Mouse (Mus musculus): Measurements from ENCODE around the gene Cbx2. TPM values are rescaled to one million over a fixed set of nuclear protein-coding genes. Genes with fewer than 3 reads are reported as not detected.

The Cbx2 gene
- polyA plus RNA-seq, 1 experiment = 2.1 TPM

DNA sequence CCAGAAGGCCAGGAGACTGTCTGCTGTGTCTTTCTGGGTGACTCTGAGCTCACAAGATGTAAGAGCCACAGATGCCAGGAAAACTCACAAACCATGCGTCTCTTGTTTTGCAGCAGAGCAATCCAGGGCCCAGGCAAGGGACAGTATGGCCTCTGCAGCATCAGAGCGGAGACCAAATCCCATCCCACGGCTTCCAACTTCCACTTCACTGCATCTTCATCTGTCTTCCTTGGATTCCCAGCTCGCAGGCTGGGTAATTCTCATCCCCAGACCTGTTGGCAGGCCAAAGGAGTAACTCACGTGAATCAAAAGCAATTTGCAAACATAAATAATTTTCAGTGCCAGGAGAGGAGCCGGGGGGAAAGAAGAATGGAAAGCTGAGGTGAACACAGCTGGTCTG is 50.2 kb downstream of the Cbx2 start:
- no peak overlapping the region for H3K27ac ChIP-seq (ENCODE audit: insufficient read depth, low read length)
- H3K4me1 ChIP-seq (ENCODE audit: control insufficient read depth, insufficient read depth, insufficient read length) = peaks cover 7% of the 10 kb centered on the region; the same call in 1 of the 2 replicates
- H3K27me3 ChIP-seq (ENCODE audit: control insufficient read depth, insufficient read depth, low read length) = no peaks in the 10 kb centered on the region
- no peaks in the 10 kb centered on the region for H3K36me3 ChIP-seq (ENCODE audit: control insufficient read depth, insufficient read depth, low read length)
- DNase-seq (ENCODE audit: low read depth in 1 of 2, low spot score in 2 of 2) = no peak
- H3K4me3 ChIP-seq (ENCODE audit: extremely low read depth, insufficient read depth, insufficient read length) = no peak overlapping the region
- WGBS = 83% methylated on average over 6 of the region's 6 CpGs
- TF ChIP-seq POLR2A (IDR thresholded peaks at IDR 0.05; ENCODE audit: low read depth, low read length) (no peak), CTCF (IDR thresholded peaks at IDR 0.05; ENCODE audit: extremely low read depth, insufficient read depth, insufficient read length, insufficient replicate concordance) (no peak)

- 62% methylated on average over 6 of the region's 6 CpGs for WGBS
- no peaks in the 10 kb centered on the region for H3K27me3 ChIP-seq (ENCODE audit: control insufficient read depth, insufficient read depth, low read length)
- no peaks in the 10 kb centered on the region for H3K36me3 ChIP-seq (ENCODE audit: control insufficient read depth, insufficient read depth, low read length)
- no peak for TF ChIP-seq CTCF (IDR thresholded peaks at IDR 0.05; ENCODE audit: extremely low read depth, insufficient read depth, insufficient read length, insufficient replicate concordance)
- TF ChIP-seq POLR2A (IDR thresholded peaks at IDR 0.05; ENCODE audit: low read depth, low read length) = no peak
- peaks cover 7% of the 10 kb centered on the region; the same call in 1 of the 2 replicates for H3K4me1 ChIP-seq (ENCODE audit: control insufficient read depth, insufficient read depth, insufficient read length)
- H3K27ac ChIP-seq (ENCODE audit: insufficient read depth, low read length) = no peak overlapping the region
- DNase-seq (ENCODE audit: low read depth in 1 of 2, low spot score in 2 of 2) = no peak
- no peak overlapping the region for H3K4me3 ChIP-seq (ENCODE audit: extremely low read depth, insufficient read depth, insufficient read length)
Observed at GRCm38 (mm10) chr11:119073876-119074433, 51.2 kb downstream of the Cbx2 start.

- Histone ChIP-seq H3K36me3 (ENCODE audit: control insufficient read depth, insufficient read depth, low read length) (peaks cover 13% of the 10 kb centered on the region), H3K4me1 (ENCODE audit: control insufficient read depth, insufficient read depth, insufficient read length) (peaks cover 7% of the 10 kb centered on the region), H3K27me3 (ENCODE audit: control insufficient read depth, insufficient read depth, low read length) (no peaks in the 10 kb centered on the region), H3K4me3 (ENCODE audit: extremely low read depth, insufficient read depth, insufficient read length) (no peak overlapping the region), H3K27ac (ENCODE audit: insufficient read depth, low read length) (peak overlapping the region; percentile 10; the same call in 1 of the 2 replicates)
- WGBS = 6% methylated on average over 5 of the region's 5 CpGs
- TF ChIP-seq POLR2A (IDR thresholded peaks at IDR 0.05; ENCODE audit: low read depth, low read length) = no peak
- no peak for TF ChIP-seq CTCF (IDR thresholded peaks at IDR 0.05; ENCODE audit: extremely low read depth, insufficient read depth, insufficient read length, insufficient replicate concordance)
- DNase-seq (ENCODE audit: low read depth in 1 of 2, low spot score in 2 of 2) = no peak
Observed at GRCm38 (mm10) chr11:119075805-119076204, 53.0 kb downstream of the Cbx2 start.

- H3K27ac ChIP-seq (ENCODE audit: insufficient read depth, low read length) = no peak overlapping the region
- H3K27me3 ChIP-seq (ENCODE audit: control insufficient read depth, insufficient read depth, low read length) = no peaks in the 10 kb centered on the region
- peaks cover 9% of the 10 kb centered on the region for H3K4me1 ChIP-seq (ENCODE audit: control insufficient read depth, insufficient read depth, insufficient read length)
- peaks cover 26% of the 10 kb centered on the region for H3K36me3 ChIP-seq (ENCODE audit: control insufficient read depth, insufficient read depth, low read length)
- no peak for DNase-seq (ENCODE audit: low read depth in 1 of 2, low spot score in 2 of 2)
- H3K4me3 ChIP-seq (ENCODE audit: extremely low read depth, insufficient read depth, insufficient read length) = no peak overlapping the region
- TF ChIP-seq CTCF (IDR thresholded peaks at IDR 0.05; ENCODE audit: extremely low read depth, insufficient read depth, insufficient read length, insufficient replicate concordance) (no peak), POLR2A (IDR thresholded peaks at IDR 0.05; ENCODE audit: low read depth, low read length) (no peak)
- 91% methylated on average over 4 of the region's 4 CpGs for WGBS
Observed at GRCm38 (mm10) chr11:119077755-119078154, 55.0 kb downstream of the Cbx2 start.

DNA sequence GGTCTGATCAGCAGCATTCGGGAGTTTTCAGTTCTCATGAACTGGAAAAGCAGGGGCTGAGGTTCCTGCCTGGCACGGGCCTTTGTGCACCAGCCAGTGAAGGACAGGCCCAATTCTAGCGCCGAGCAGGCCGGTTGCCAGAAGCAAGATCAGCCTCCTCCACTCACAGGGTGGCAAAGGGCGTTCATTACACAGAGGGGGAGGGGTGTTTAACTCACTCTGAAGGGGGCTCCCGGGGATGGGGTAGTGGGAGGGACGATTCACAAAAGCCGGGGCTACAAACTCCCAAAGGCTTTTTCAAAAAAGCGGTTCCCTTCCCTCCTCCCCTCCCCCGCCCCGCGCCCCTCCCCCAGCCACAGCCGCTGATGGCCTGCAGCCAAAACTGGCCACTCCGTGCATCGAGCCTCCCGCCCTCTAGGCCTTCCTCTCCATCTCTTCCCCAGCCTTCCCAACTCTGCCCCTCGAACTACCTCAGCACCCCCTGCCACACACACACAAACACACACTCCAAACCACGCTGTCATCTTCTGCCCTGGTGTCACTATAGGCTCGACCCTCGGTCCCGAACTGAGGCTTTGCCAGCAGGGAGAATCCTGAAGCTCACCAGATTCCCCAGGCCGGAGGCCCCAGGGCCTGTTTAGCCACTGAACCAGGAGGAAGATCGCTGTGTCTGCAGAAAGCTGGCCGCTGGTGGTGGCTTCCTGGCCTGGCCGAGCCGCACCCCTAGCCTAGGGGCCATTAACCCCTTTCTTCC is 56.1 kb downstream of the Cbx2 start:
- WGBS = 73% methylated on average over 24 of the region's 27 CpGs
- Histone ChIP-seq H3K4me3 (ENCODE audit: extremely low read depth, insufficient read depth, insufficient read length) (no peak overlapping the region), H3K27me3 (ENCODE audit: control insufficient read depth, insufficient read depth, low read length) (no peaks in the 10 kb centered on the region), H3K27ac (ENCODE audit: insufficient read depth, low read length) (peak overlapping the region; percentile 7; the same call in 1 of the 2 replicates), H3K36me3 (ENCODE audit: control insufficient read depth, insufficient read depth, low read length) (peaks cover 26% of the 10 kb centered on the region), H3K4me1 (ENCODE audit: control insufficient read depth, insufficient read depth, insufficient read length) (peaks cover 10% of the 10 kb centered on the region)
- TF ChIP-seq CTCF (IDR thresholded peaks at IDR 0.05; ENCODE audit: extremely low read depth, insufficient read depth, insufficient read length, insufficient replicate concordance) (no peak), POLR2A (IDR thresholded peaks at IDR 0.05; ENCODE audit: low read depth, low read length) (no peak)
- DNase-seq (ENCODE audit: low read depth in 1 of 2, low spot score in 2 of 2) = no peak

- peaks cover 14% of the 10 kb centered on the region for H3K4me1 ChIP-seq (ENCODE audit: control insufficient read depth, insufficient read depth, insufficient read length)
- H3K4me3 ChIP-seq (ENCODE audit: extremely low read depth, insufficient read depth, insufficient read length) = no peak overlapping the region
- TF ChIP-seq CTCF (IDR thresholded peaks at IDR 0.05; ENCODE audit: extremely low read depth, insufficient read depth, insufficient read length, insufficient replicate concordance) (no peak), POLR2A (IDR thresholded peaks at IDR 0.05; ENCODE audit: low read depth, low read length) (no peak)
- WGBS = 82% methylated on average over 7 of the region's 7 CpGs
- H3K36me3 ChIP-seq (ENCODE audit: control insufficient read depth, insufficient read depth, low read length) = peaks cover 26% of the 10 kb centered on the region
- no peak for DNase-seq (ENCODE audit: low read depth in 1 of 2, low spot score in 2 of 2)
- no peaks in the 10 kb centered on the region for H3K27me3 ChIP-seq (ENCODE audit: control insufficient read depth, insufficient read depth, low read length)
- H3K27ac ChIP-seq (ENCODE audit: insufficient read depth, low read length) = peak overlapping the region; percentile 7; the same call in 1 of the 2 replicates
Observed at GRCm38 (mm10) chr11:119079445-119079837, 56.7 kb downstream of the Cbx2 start.
